Mouse (Mus musculus): ENCODE results near the gene Cercam. TPM values are rescaled to one million over a fixed set of nuclear protein-coding genes. Genes with fewer than 3 reads are reported as not detected.
A peak's percentile ranks its signal among the peaks of the same experiment; 100 is the strongest.
"Not testable (repeated sequence)": the region's sequence is repeated elsewhere in the genome, so short reads cannot be mapped to it uniquely, and the experiment has no call there.

Gene Cercam
- total and polyA plus RNA-seq, 3 experiments: 5.3 to 25.3 (median 19.1) TPM

DNA sequence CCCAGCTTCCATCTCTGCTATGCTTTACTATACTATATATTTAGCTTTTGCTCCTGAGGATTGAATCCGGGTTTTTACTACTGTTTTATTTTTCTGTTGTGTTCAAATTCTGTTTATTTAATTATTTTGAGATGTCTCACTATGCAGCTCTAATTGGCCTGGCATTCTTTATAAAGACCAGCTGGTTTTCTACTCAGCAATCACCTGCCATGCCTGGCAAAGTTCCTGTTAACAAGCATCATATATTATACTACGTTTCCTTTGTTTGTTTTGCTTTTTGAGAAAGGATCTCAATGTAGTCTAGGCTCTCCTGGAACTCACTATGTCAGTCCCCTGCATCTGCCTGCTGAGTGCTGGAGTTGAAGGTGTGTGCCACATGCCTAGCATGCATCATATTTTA is 28.4 kb downstream of the Cercam start:
- DNase-seq: no peak

GRCm38 (mm10) chr2:29898081-29898480 is 29.1 kb downstream of the Cercam start:
- DNase-seq: no peak

GRCm38 (mm10) chr2:29902194-29902593 is 33.2 kb downstream of the Cercam start:
- no peak for DNase-seq

DNA sequence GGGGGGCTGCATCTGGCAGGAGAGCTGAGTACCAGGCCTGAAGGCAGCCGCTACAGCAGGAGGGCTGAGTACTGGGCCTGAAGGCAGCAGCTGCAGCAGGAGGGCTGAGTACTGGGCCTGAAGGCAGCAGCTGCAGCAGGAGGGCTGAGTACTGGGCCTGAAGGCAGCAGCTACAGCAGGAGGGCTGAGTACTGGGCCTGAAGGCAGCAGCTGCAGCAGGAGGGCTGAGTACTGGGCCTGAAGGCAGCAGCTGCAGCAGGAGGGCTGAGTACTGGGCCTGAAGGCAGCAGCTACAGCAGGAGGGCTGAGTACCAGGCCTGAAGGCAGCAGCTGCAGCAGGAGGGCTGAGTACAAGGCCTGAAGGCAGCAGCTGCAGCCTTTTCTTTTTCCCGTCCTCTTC is 39.2 kb downstream of the Cercam start:
- not testable (repeated sequence) for DNase-seq

DNA sequence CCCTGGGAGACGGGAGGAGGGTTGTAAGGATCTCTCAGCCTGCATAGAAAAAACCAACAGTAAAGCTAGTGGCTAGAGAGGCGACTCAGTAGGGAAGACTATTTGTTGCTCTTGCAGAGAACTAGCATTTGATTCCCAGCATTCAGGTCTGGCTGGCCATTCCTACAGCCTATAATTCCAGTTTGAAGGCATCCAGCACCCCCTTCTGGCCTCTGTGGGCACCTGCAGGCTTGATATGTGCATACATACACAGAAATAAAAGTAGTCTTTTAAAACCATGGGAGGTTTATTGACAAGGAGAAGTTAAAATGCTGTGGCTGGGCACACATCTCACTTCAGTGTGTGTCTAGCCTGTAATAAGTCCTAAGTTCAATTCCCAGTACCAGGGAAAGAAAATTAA is 41.1 kb downstream of the Cercam start:
- no peak for DNase-seq

DNA sequence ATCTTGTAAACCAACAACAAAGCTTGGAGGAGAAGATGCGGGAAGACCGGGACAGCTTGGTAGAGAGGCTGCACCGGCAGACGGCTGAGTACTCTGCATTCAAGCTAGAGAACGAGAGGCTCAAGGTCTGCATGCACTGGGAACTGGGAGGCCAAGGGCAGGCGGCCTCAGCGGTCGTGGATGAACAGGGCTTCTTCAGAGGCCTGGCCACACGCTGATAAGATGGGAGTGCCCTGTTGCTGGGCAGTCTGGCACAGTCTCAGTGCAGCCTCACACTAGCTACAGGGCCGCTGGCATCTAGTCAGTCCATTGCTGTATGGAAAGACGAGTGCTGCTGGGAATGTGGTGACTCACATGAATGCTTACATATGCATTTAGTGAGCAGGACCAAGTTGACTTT is 48.7 kb downstream of the Cercam start:
- DNase-seq: peak; percentile 76

DNA sequence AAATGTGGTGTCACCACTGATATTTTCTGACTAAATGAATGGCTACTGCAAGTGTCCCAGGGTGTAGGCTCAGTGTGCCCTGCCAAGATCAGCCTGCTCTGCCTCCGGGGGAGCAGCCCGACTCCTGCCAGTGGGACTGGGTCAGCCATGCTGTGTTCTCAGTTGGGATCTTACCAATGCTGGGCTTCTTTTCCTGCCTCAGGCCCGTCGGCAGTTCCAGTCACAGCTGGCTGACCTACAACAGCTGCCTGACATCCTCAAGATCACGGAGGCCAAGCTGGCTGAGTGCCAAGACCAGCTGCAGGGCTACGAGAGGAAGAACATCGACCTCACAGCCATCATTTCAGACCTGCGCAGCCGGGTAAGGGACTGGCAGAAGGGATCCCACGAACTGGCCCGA is 53.0 kb downstream of the Cercam start:
- DNase-seq: peak; percentile 45

DNA sequence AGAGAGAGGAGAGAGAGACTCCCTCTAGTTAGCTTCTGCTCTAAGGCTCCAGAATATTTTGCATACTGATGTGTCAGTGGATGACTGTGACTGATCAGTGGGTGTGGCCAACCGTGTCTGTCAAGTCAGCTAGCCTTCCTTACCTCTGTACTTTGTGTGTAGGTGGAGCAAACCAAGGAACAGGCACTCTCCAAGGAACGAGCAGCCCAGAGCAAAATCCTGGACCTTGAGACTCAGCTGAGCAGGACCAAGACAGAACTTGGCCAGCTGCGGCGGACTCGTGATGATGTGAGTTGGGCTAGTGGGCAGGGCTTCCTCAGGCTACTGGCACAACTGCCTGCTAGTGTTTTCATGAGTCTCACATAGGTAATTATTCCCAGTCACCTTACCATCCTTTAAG is 57.6 kb downstream of the Cercam start:
- no peak for DNase-seq

- DNase-seq: no peak
Observed at GRCm38 (mm10) chr2:29930506-29930905, 61.5 kb downstream of the Cercam start.

GRCm38 (mm10) chr2:29931194-29931593 is 62.2 kb downstream of the Cercam start:
- DNase-seq: no peak

Small RNAs within 50 kb of the gene (microRNA-seq; reads per million reads assigned to microRNA genes)
- gene Mir219a-2 (0 reads per million in 2 experiments), gene Mir219b (0 reads per million in 2 experiments)

Other genes starting within 250 kb of the Cercam start
- 10 to 100 TPM; 46.2 to 48.2 TPM for gene Rapgef1, start 249.4 kb upstream of the Cercam start, total RNA-seq (2021)
- gene Rapgef1, start 249.4 kb upstream of the Cercam start, polyA plus RNA-seq (2012; rRNA removed): 44.1 and 50.9 TPM in 2 replicates
- gene Gm13420, start 117.5 kb upstream of the Cercam start, total RNA-seq (2021): not detected
- gene Gm13420, start 117.5 kb upstream of the Cercam start, polyA plus RNA-seq (2012; rRNA removed): 0.16 TPM in 1 of 2 replicates, not detected in the other
- not detected for gene Gm13547, start 109.9 kb upstream of the Cercam start, total RNA-seq (2021)
- gene Gm13547, start 109.9 kb upstream of the Cercam start, polyA plus RNA-seq (2012; rRNA removed): not detected in 2 replicates
- 10 to 100 TPM; 20.2 to 21.6 TPM for gene Coq4, start 81.7 kb upstream of the Cercam start, total RNA-seq (2021)
- 191 and 216 TPM in 2 replicates for gene Coq4, start 81.7 kb upstream of the Cercam start, polyA plus RNA-seq (2012; rRNA removed)
- 10 to 100 TPM; 39.3 to 42.8 TPM for gene Trub2, start 80.7 kb upstream of the Cercam start, total RNA-seq (2021)
- 25.6 and 30.7 TPM in 2 replicates for gene Trub2, start 80.7 kb upstream of the Cercam start, polyA plus RNA-seq (2012; rRNA removed)
- gene Slc27a4, start 66.5 kb upstream of the Cercam start, total RNA-seq (2021): 10 to 100 TPM; 34.6 to 39.4 TPM
- 40.2 and 49.0 TPM in 2 replicates for gene Slc27a4, start 66.5 kb upstream of the Cercam start, polyA plus RNA-seq (2012; rRNA removed)
- 10 to 100 TPM; 34.0 to 42.8 TPM for gene Urm1, start 49.1 kb upstream of the Cercam start, total RNA-seq (2021)
- 58.9 and 62.1 TPM in 2 replicates for gene Urm1, start 49.1 kb upstream of the Cercam start, polyA plus RNA-seq (2012; rRNA removed)
- gene Odf2, start 20.1 kb downstream of the Cercam start, total RNA-seq (2021): 10 to 100 TPM; 32.8 to 35.7 TPM
- gene Odf2, start 20.1 kb downstream of the Cercam start, polyA plus RNA-seq (2012; rRNA removed): 27.8 and 29.6 TPM in 2 replicates
- 10 to 100 TPM; 33.0 to 33.5 TPM for gene Gle1, start 66.3 kb downstream of the Cercam start, total RNA-seq (2021)
- 9.5 and 12.2 TPM in 2 replicates for gene Gle1, start 66.3 kb downstream of the Cercam start, polyA plus RNA-seq (2012; rRNA removed)
- 100 to 1,000 TPM; 192 to 206 TPM for gene Sptan1, start 96.4 kb downstream of the Cercam start, total RNA-seq (2021)
- gene Sptan1, start 96.4 kb downstream of the Cercam start, polyA plus RNA-seq (2012; rRNA removed): 70.2 and 77.0 TPM in 2 replicates
- 10 to 100 TPM; 14.7 to 22.0 TPM for gene Wdr34, start 179.7 kb downstream of the Cercam start, total RNA-seq (2021)
- 59.2 and 62.5 TPM in 2 replicates for gene Wdr34, start 179.7 kb downstream of the Cercam start, polyA plus RNA-seq (2012; rRNA removed)
- gene Set, start 188.2 kb downstream of the Cercam start, total RNA-seq (2021): 100 to 1,000 TPM; 202 to 236 TPM
- gene Set, start 188.2 kb downstream of the Cercam start, polyA plus RNA-seq (2012; rRNA removed): 94.3 and 101 TPM in 2 replicates
- 1 to 10 TPM; 4.7 to 6.2 TPM for gene Pkn3, start 208.5 kb downstream of the Cercam start, total RNA-seq (2021)
- 5.5 and 8.8 TPM in 2 replicates for gene Pkn3, start 208.5 kb downstream of the Cercam start, polyA plus RNA-seq (2012; rRNA removed)
- 10 to 100 TPM; 16.2 to 18.9 TPM for gene Zdhhc12, start 224.5 kb downstream of the Cercam start, total RNA-seq (2021)
- gene Zdhhc12, start 224.5 kb downstream of the Cercam start, polyA plus RNA-seq (2012; rRNA removed): 120 and 123 TPM in 2 replicates

All from adrenal gland, adult 2 months (tissue).